Mouse (Mus musculus) layer of hippocampus, postnatal 25 days (tissue): ENCODE measurements around the gene Nrap. TPM values are rescaled to one million over a fixed set of nuclear protein-coding genes. Genes with fewer than 3 reads are reported as not detected.
"Not testable (repeated sequence)": the region's sequence is repeated elsewhere in the genome, so short reads cannot be mapped to it uniquely, and the experiment has no call there.

ENCODE experiments used
- DNase-seq, 2 experiments: peaks; one replicate each; pipeline ENCODE4 v3.0.0; 2022; ENCODE audit warnings: mixed read lengths in 2 of 2, low spot score in 1 of 2; ENCODE audit errors: extremely low spot score in 1 of 2
- total RNA-seq, 2 experiments: library from RNA; stranded (reverse); gene quantifications; 2 replicates each; pipeline ENCODE4 v1.2.3; 2021

Nrap gene
- total RNA-seq, 2 experiments from 2014 or later, result 0.07 to 0.09 TPM

GRCm38 (mm10) chr19:56368912-56369311 lies 20.9 kb downstream of the Nrap start:
- DNase-seq, result no peak

DNA sequence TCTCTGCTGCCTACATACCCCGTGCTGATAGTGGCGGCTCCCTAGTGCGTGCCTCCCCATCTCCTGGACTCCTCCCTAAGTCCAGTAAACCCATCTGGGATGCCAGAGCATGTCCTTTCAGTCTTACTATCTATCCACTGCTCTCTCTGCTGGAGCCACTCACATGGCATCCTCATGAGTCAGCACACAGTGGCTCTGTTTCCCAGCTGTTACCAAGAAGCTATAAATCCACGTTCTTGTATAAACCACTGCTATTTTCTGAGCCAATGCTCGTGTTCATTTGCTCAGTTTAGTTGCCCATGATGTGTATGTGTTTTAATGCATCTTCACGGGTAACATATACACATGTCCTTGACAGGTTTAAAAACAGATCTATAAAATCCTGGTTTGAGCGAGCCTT lies 22.1 kb downstream of the Nrap start:
- DNase-seq, result no peak

DNA sequence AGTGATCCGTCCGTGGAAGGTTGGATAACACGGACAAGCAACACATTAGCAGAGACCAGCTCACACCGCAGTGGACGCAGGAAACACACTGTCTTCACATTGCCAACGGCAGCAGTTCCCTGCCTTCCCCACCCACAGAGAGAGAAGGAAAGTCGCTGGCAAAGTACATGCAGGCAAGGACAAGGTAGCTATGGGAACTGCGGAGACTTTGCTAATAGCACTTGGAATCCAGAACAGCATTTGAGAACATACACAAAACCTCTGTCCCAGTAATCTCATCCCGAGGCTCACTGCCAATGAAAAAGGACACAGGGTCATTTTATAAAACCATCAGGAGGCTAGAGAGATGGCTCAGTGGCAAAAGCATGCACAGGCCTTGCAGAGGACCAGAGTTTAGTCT lies 23.2 kb downstream of the Nrap start:
- DNase-seq, result no peak

GRCm38 (mm10) chr19:56366168-56366567 lies 23.7 kb downstream of the Nrap start:
- no peak for DNase-seq

DNA sequence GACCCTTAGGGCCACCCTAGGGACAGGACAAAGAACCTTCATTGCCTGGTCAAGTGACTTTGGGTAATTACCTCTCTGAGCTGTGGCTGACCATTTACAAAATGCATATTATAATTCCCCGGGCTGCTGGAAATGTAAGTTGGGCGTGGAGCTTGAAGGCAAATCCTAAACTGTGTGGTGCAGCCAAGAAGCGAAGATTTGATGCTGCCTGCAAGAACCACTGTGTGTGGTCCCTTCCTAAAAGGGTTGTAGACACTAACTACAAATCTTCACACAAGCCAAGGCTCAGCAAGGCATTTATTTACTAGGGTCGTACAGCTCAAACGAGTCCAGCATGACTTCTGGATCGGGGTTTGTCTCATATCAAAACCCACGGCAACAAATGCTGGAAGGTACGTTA lies 25.3 kb downstream of the Nrap start:
- DNase-seq, result no peak

- no peak for DNase-seq
Measured at GRCm38 (mm10) chr19:56363721-56364460, 25.9 kb downstream of the Nrap start.

- no peak for DNase-seq
Measured at GRCm38 (mm10) chr19:56358890-56359289, 30.9 kb downstream of the Nrap start.

DNA sequence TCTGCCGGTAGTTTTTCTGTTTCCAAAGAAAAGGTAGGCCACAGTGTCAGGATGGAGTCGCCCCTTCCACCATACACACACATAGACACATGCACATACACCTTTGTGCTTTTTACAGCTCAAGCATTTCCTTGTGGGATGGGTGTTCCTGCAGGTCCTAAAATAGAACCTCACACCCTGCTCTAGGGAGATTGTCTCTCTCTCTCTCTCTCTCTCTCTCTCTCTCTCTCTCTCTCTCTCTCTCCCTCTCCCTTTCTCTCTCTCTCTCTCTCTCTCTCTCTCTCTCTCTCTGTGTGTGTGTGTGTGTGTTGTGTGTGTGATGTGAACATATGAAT lies 32.5 kb downstream of the Nrap start:
- not testable (repeated sequence) for DNase-seq

- peak; percentile 51 to 93 for DNase-seq
Measured at GRCm38 (mm10) chr19:56356480-56357373, 33.1 kb downstream of the Nrap start.

DNA sequence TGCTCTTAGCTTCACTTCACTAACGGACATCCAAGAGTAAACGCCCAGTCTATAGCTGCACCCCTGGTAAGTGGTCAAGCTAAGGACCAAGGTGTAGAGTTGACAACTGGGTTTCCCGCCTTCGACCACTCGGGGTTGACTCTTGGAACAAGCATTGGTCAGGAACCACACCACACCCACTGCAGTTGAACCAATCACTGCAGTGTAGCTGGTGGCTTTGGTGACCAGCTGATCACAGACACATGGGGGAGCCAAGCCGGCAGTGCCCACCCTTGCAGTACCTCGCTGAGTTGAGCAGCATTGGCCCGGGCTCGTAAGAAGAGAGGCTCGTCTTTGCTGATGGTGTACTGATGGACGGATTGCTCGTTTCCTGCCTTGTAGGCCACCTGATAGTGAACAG lies 34.6 kb downstream of the Nrap start:
- no peak for DNase-seq

DNA sequence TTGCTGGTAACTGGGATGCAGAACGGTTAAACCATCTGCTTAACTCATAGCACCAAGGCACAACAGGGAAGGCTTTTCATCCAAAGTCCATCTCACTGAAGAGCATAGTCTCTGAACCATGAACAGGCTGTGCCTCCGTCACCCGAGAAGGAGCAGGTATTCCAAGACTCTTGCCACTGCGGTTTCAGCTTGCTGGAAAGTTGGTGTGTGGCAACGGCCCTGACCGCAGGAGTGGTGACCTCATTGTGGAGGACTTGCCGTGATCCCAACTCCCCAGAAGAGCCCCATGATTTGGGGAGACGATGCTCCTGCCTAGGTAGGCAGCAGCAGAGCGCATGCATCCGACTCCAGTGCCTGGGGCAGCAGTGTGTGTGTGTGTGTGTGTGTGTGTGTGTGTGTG lies 36.1 kb downstream of the Nrap start:
- DNase-seq, result no peak

GRCm38 (mm10) chr19:56349295-56349694 lies 40.5 kb downstream of the Nrap start:
- DNase-seq, result no peak

- no peak for DNase-seq
Measured at GRCm38 (mm10) chr19:56346750-56347149, 43.1 kb downstream of the Nrap start.

DNA sequence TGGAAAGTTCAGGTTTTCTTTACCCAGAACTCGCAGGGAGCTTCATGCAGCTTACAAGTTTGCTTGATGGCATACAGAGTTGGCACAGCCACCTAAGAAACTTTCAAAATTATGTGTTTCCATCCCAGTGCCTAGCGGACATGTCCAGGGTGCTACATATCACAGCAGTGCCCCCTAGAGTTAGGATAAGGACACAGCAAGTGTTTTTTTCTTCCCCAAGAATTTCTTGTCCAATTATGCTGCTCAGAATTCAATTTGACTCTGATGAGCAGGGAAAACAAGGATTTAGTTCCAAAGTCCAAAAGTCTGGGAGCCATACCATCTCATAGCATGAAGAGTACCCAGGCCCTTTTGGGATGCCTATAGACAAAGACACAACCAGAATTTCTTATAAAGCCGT lies 43.8 kb downstream of the Nrap start:
- DNase-seq, result no peak

DNA sequence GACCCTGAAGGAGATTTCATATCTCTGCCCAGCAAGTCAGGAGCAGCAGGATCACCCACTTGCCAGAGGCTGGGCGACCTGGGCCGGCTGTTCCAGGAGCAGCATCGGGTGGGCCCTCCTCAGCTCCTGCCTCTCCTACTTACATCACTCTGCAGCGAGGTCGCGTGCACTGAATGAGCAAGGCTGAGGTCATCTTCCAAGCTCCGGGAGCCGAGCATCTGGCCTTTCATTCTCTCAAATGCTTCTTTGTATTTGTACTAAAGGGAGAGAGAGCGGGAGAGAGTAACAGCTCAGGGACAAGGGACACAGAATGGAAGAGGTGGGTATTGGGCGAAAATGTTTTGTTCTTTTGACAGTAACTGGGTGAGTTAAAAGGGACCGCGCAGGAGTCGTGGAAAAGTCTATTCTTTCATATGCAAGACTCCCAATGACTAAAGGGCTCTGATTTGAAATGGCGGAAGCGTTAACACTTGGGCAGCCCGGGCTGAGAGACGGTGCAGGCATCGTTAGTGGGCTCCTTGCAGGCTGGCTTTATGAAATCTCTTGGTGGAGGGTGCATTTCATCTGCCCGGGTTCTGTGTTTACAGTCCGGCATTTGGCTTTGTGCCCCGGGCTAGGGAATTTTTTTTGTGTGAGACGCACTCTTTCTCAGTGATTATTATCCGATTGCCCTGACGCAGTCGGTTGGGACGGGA lies 45.8 kb downstream of the Nrap start:
- DNase-seq, result no peak

DNA sequence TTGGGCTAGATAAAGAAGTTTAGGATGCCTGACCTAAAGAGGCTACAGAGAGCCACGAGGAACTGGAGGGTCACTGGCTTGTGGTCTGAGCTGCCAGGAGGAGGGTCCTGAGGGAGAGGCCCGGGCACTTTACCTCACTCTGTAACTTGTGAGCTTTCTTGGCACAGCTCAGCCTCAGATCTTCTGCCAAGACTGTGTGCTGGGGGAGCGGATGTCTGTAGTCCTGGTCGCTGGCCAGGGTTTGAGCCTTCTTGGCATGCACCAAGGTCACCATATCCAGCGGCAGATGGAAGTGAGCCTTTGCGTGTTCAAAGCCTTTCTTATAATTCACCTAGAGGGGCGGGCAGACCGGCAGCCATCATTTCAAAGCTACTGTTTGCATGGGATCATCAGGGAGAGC lies 47.8 kb downstream of the Nrap start:
- DNase-seq, result no peak

DNA sequence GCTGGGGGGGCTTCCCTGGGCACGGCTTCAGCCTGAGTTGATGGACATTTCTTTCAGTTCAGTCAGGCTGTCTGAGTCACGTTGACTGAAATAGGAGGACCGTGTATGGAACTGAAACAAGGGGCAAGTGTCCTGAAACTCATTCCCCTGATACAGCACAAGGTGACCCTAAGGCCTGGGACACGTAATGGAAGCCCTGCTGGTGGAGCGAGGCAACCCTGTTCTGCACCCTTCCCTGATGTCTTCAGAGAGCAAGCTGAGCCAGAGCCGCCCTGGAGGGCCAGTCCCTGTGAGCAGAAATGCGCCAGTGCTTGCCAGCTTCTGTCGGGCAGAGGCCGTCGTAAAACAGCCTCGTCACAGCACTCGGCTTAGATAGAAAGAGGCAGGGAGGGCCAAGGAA lies 53.0 kb downstream of the Nrap start:
- DNase-seq, result no peak

DNA sequence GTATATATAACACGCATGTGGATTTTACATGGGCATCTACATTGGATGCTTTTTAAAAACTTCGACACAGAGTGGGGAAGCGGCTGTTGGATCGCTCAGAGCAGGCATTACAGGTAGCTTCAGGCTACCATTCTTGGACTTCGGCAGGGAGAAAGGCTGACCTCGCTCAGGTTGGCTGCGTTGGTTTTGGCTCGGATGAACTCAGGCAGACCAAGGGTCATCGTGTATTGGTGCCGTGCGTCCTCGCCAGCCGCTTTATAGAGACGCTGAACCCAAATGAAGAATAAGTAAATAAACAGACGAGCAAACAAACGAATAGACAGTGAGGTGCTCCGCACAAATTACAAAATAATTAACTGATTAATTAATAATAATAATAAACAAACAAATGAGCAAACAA lies 53.5 kb downstream of the Nrap start:
- DNase-seq, result no peak

GRCm38 (mm10) chr19:56326243-56326855 lies 63.5 kb downstream of the Nrap start:
- DNase-seq, result no peak

DNA sequence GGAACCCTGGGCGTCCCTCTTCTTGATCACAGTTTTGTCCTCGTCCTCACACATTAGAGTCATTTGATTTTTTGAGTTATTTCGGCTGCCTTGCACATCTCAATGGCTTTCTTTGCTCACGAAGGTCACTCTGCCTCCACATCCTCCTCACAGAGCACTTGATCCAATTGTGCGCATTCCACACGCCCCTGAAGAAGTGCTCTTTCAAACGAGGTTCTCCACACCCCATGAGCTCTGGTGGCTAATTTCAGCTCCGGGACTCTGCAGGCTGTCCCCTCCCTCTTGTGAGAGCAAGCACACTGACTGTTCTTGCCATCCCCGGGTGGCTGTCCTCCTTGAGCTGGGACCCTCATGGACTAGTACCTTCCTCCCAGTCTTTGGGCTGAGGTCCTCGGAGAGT lies 64.2 kb downstream of the Nrap start:
- no peak for DNase-seq
